ENCODE assay signal across 10 mouse cellular contexts in genomic region chr8:94549998-94550397, GRCm38 (mm10). TPM values are rescaled to one million over a fixed set of nuclear protein-coding genes. Genes with fewer than 3 reads are reported as not detected.
DNase-seq lines count a peak whose midpoint lies in the region.
"Had no signal": no experiment of that assay in that cellular context is flagged by ENCODE, and none has a peak within 500 bp of the region (broad histone marks: within the 10 kb centered on the region; RNA-seq: fewer than 3 reads in every experiment).

No protein-coding gene starts in this region.

- DNase-seq in gastrocnemius, adult 18-20 months (ENCODE audit: low spot score): peak; percentile 72
- DNase-seq in gastrocnemius, postnatal 4 days (ENCODE audit: low spot score in 2 of 2): no peak
- peak; percentile 34 for DNase-seq in kidney, adult 9 months
- no peak for DNase-seq in kidney, postnatal 4 days
- DNase-seq in heart, adult 8-10 months (ENCODE audit: low spot score): peak; percentile 36
- peak; percentile 32 for DNase-seq in kidney, postnatal 14 days
- no peak for DNase-seq in embryo, embryonic 10.5 days (ENCODE audit: low spot score)
- DNase-seq in cerebellum, adult 11 months: no peak
- DNase-seq: cerebellum, adult 11-12 months; midbrain, embryonic 14.5 days had no signal

RNA-seq across cellular contexts. Expression of gene Cpne2, which starts 17.2 kb away (rescaled TPM):
- 10 to 100 TPM in 1 of 2 experiments, 1 to 10 TPM in 1; 5.8 to 10.1 TPM for total RNA-seq in gastrocnemius, adult 18-20 months (2021)
- 10 to 100 TPM; 20.1 to 27.0 TPM for total RNA-seq in gastrocnemius, postnatal 4 days (2021)
- 1 to 10 TPM; 3.7 to 5.0 (median 4.5) TPM for total RNA-seq in heart, adult 8-10 months (2022)

RNA-seq across cellular contexts. Expression of gene Rspry1, which starts 51.7 kb away (rescaled TPM):
- total RNA-seq in gastrocnemius, adult 18-20 months (2021): 1 to 10 TPM; 7.9 TPM
- total RNA-seq in gastrocnemius, postnatal 4 days (2021): 10 to 100 TPM; 20.2 to 22.7 TPM
- total RNA-seq in heart, adult 8-10 months (2022): 10 to 100 TPM in 1 of 4 experiments, 1 to 10 TPM in 3; 8.9 to 10.5 (median 9.5) TPM

RNA-seq across cellular contexts. Expression of gene Fam192a, which starts 51.8 kb away (rescaled TPM):
- total RNA-seq in gastrocnemius, adult 18-20 months (2021): 10 to 100 TPM; 18.0 to 22.8 TPM
- 10 to 100 TPM; 27.1 to 33.0 TPM for total RNA-seq in gastrocnemius, postnatal 4 days (2021)
- total RNA-seq in heart, adult 8-10 months (2022): 10 to 100 TPM; 19.1 to 25.6 (median 19.5) TPM

Comparison
In these comparisons a context has a peak if more than half of its experiments do, and no peak if none do; other contexts are left out.
1. DNase-seq: peak in gastrocnemius, adult 18-20 months (single experiment), kidney, adult 9 months (single experiment), heart, adult 8-10 months (single experiment) and kidney, postnatal 14 days (single experiment); none in gastrocnemius, postnatal 4 days (0 of 2), kidney, postnatal 4 days (0 of 2), embryo, embryonic 10.5 days (single experiment) and cerebellum, adult 11 months (single experiment).